Mouse (Mus musculus) frontal cortex, postnatal 25 days (tissue): ENCODE results near the gene Rab3ip.

Experiments
- DNase-seq, 2 experiments: peaks; one replicate each; pipeline ENCODE4 v3.0.0; 2022; ENCODE audit warnings: low spot score in 2 of 2

Gene Rab3ip

GRCm38 (mm10) chr10:116870819-116871218 lies 79.8 kb downstream of the Rab3ip start:
- no peak for DNase-seq
